Mouse (Mus musculus): ENCODE results near the gene Pcdh17. TPM values are rescaled to one million over a fixed set of nuclear protein-coding genes. Genes with fewer than 3 reads are reported as not detected.

Gene Pcdh17
- polyA plus RNA-seq, 1 experiment from 2014 or later = 42.6 TPM

DNA sequence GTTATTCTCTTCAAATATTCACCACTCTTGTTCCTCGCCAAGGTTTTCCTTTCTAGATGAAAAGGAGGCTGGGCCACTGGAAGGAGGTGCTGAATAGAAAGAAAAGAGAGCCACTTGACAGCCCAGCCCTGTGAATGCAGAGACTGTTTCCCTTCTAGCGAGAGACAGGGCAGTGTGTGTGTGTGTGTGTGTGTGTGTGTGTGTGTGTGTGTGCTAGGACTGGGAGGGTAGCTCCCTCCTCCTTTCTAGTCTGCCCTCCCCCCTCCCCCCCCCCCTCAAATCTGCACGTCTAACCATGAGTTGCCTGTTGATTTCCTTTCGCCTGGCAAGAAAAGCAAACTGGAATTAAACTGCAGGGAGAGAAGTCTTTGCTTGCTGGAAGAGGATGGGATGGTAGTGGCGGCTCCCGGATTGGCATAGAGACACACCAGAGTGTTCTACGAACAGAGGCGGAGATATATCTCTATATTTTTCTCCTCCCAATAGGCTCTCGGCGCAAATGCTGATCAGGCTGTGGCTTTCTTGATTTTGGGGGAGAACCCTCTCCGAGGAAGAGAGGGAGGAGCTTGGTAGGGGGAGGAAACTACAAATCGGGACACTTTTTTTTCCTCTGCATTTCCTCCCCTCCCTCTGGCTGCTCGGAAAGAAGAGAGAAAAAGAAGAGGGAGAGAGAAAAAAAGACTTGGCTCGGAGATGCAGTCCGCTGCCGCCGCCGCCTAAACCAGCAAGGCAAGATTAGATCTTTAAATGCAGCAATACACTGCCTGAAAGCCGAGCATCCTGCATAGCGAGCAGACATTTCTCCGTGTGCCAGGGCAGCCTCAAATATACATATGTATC lies 1.5 kb downstream of the Pcdh17 start:
- Histone ChIP-seq H3K27ac (ENCODE audit: low read length) (peak overlapping the region; percentile 88), H3K36me3 (ENCODE audit: control insufficient read depth, insufficient read depth, low read length) (no peaks in the 10 kb centered on the region), H3K4me2 (ENCODE audit: low read length) (peak overlapping the region; percentile 82), H3K4me1 (ENCODE audit: control insufficient read depth, insufficient read depth, low read length) (no peaks in the 10 kb centered on the region), H3K27me3 (ENCODE audit: control insufficient read depth, insufficient read depth, low read depth, low read length) (no peaks in the 10 kb centered on the region), H3K9ac (ENCODE audit: low read depth, low read length) (peak overlapping the region; percentile 85), H3K4me3 (ENCODE audit: low read depth, low read length) (peak overlapping the region; percentile 85), H3K9me3 (replicated peaks; ENCODE audit: control insufficient read depth, low read length, poor library complexity, severe bottlenecking) (no peaks in the 10 kb centered on the region)
- under 1% methylated on average over 20 of the region's 21 CpGs for WGBS
- ATAC-seq = 0 out of 2 replicates have a peak, but pooled peaks have one; percentile 23

DNA sequence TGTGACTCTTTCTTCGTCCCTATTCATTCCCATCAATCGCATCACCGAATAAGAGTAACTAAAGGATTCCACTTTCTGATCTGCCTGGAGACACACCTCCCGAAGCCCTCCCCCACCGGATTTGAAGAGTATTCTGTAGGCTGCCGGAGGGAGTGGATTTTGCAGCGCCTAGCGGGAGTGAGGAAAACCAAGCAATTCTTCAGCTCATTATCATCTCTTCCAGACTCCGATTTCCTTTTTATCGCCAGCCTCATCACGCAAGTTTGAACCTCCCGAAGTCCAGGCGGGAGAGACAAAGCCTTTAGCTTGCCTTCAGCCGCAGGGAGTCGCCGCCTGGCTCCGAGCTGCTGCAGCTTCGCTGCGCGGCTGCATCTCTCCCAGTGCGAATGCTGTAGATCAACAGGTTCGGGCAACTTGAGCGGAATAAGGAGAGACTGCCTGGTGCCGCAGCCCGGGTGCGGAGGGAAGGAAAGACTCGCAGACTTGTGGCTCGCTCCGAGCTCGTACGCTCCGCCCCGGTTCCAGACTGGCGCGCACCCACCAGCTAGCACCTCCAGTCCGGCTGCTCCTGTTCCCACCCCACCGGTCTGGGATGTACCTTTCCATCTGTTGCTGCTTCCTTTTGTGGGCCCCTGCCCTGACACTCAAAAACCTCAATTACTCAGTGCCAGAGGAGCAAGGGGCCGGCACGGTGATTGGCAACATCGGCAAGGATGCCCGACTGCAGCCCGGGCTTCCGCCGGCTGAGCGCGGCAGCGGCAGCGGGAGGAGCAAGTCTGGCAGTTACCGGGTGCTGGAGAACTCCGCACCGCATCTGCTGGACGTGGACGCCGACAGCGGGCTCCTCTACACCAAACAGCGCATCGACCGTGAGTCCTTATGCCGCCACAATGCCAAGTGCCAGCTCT lies 2.4 kb downstream of the Pcdh17 start:
- no peaks in the 10 kb centered on the region for H3K9me3 ChIP-seq (replicated peaks; ENCODE audit: control insufficient read depth, low read length, poor library complexity, severe bottlenecking)
- H3K36me3 ChIP-seq (ENCODE audit: control insufficient read depth, insufficient read depth, low read length) = no peaks in the 10 kb centered on the region
- H3K4me1 ChIP-seq (ENCODE audit: control insufficient read depth, insufficient read depth, low read length) = no peaks in the 10 kb centered on the region
- no peaks in the 10 kb centered on the region for H3K27me3 ChIP-seq (ENCODE audit: control insufficient read depth, insufficient read depth, low read depth, low read length)
- ATAC-seq = 0 out of 2 replicates have a peak, but pooled peaks have one; percentile 10
- H3K4me3 ChIP-seq (ENCODE audit: low read depth, low read length) = peak overlapping the region; percentile 85
- H3K27ac ChIP-seq (ENCODE audit: low read length) = peak overlapping the region; percentile 88
- peak overlapping the region; percentile 82 for H3K4me2 ChIP-seq (ENCODE audit: low read length)
- H3K9ac ChIP-seq (ENCODE audit: low read depth, low read length) = peak overlapping the region; percentile 85
- WGBS = under 1% methylated on average over 59 of the region's 59 CpGs

DNA sequence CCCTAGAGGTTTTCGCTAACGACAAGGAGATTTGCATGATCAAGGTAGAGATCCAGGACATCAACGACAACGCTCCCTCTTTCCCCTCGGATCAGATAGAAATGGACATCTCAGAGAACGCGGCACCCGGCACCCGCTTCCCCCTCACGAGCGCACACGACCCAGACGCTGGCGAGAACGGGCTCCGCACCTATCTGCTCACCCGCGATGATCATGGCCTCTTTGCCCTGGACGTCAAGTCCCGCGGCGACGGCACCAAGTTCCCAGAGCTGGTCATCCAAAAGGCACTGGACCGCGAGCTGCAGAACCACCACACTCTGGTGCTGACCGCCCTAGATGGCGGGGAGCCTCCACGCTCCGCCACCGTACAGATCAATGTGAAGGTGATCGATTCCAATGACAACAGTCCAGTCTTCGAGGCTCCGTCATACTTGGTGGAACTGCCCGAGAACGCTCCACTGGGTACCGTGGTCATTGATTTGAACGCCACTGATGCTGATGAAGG lies 3.1 kb downstream of the Pcdh17 start:
- Histone ChIP-seq H3K27me3 (ENCODE audit: control insufficient read depth, insufficient read depth, low read depth, low read length) (no peaks in the 10 kb centered on the region), H3K9me3 (replicated peaks; ENCODE audit: control insufficient read depth, low read length, poor library complexity, severe bottlenecking) (no peaks in the 10 kb centered on the region), H3K9ac (ENCODE audit: low read depth, low read length) (peak overlapping the region; percentile 85), H3K36me3 (ENCODE audit: control insufficient read depth, insufficient read depth, low read length) (no peaks in the 10 kb centered on the region), H3K4me2 (ENCODE audit: low read length) (peak overlapping the region; percentile 82), H3K27ac (ENCODE audit: low read length) (peak overlapping the region; percentile 88), H3K4me3 (ENCODE audit: low read depth, low read length) (peak overlapping the region; percentile 85), H3K4me1 (ENCODE audit: control insufficient read depth, insufficient read depth, low read length) (no peaks in the 10 kb centered on the region)
- WGBS = 5% methylated on average over 37 of the region's 37 CpGs
- ATAC-seq = no peak

DNA sequence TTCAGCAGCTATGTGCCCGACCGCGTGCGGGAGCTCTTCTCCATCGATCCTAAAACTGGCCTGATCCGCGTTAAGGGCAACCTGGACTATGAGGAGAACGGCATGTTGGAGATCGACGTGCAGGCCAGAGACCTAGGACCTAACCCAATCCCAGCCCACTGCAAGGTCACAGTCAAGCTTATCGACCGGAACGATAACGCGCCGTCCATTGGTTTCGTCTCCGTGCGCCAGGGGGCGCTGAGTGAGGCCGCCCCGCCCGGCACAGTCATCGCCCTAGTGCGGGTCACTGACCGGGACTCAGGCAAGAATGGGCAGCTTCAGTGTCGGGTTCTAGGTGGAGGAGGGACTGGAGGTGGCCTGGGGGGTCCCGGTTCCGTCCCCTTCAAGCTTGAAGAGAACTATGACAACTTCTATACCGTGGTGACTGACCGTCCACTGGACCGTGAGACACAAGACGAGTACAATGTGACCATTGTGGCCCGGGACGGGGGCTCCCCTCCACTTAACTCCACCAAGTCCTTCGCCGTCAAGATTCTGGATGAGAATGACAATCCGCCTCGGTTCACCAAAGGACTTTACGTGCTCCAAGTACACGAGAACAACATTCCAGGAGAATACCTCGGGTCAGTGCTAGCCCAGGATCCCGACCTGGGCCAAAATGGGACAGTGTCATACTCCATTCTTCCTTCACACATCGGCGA lies 3.7 kb downstream of the Pcdh17 start:
- 6% methylated on average over 45 of the region's 45 CpGs for WGBS
- H3K27ac ChIP-seq (ENCODE audit: low read length) = peak overlapping the region; percentile 88
- H3K36me3 ChIP-seq (ENCODE audit: control insufficient read depth, insufficient read depth, low read length) = no peaks in the 10 kb centered on the region
- H3K4me1 ChIP-seq (ENCODE audit: control insufficient read depth, insufficient read depth, low read length) = no peaks in the 10 kb centered on the region
- H3K27me3 ChIP-seq (ENCODE audit: control insufficient read depth, insufficient read depth, low read depth, low read length) = no peaks in the 10 kb centered on the region
- peak overlapping the region; percentile 82 for H3K4me2 ChIP-seq (ENCODE audit: low read length)
- no peaks in the 10 kb centered on the region for H3K9me3 ChIP-seq (replicated peaks; ENCODE audit: control insufficient read depth, low read length, poor library complexity, severe bottlenecking)
- H3K4me3 ChIP-seq (ENCODE audit: low read depth, low read length) = peak overlapping the region; percentile 85
- no peak for ATAC-seq
- H3K9ac ChIP-seq (ENCODE audit: low read depth, low read length) = peak overlapping the region; percentile 85

DNA sequence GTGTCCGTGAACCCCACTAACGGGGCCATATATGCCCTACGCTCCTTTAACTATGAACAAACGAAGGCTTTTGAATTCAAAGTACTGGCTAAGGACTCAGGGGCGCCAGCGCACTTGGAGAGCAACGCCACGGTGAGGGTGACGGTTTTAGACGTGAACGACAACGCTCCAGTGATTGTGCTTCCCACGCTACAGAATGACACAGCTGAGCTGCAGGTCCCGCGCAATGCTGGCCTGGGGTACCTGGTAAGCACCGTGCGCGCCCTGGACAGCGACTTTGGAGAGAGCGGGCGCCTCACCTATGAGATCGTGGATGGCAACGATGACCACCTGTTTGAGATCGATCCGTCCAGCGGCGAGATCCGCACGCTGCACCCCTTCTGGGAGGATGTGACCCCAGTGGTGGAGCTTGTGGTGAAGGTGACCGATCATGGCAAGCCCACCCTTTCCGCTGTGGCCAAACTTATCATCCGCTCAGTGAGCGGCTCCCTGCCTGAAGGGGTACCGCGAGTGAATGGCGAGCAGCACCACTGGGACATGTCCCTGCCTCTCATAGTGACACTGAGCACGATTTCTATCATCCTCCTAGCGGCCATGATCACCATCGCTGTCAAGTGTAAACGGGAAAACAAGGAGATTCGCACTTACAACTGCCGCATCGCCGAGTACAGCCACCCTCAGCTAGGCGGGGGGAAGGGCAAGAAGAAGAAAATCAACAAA lies 4.5 kb downstream of the Pcdh17 start:
- H3K4me3 ChIP-seq (ENCODE audit: low read depth, low read length) = peak overlapping the region; percentile 85
- H3K27me3 ChIP-seq (ENCODE audit: control insufficient read depth, insufficient read depth, low read depth, low read length) = no peaks in the 10 kb centered on the region
- no peaks in the 10 kb centered on the region for H3K4me1 ChIP-seq (ENCODE audit: control insufficient read depth, insufficient read depth, low read length)
- H3K4me2 ChIP-seq (ENCODE audit: low read length) = peak overlapping the region; percentile 82
- ATAC-seq = no peak
- H3K27ac ChIP-seq (ENCODE audit: low read length) = peak overlapping the region; percentile 14; the same call in 1 of the 2 replicates
- H3K9me3 ChIP-seq (replicated peaks; ENCODE audit: control insufficient read depth, low read length, poor library complexity, severe bottlenecking) = no peaks in the 10 kb centered on the region
- peak overlapping the region; percentile 85 for H3K9ac ChIP-seq (ENCODE audit: low read depth, low read length)
- 3% methylated on average over 45 of the region's 45 CpGs for WGBS
- H3K36me3 ChIP-seq (ENCODE audit: control insufficient read depth, insufficient read depth, low read length) = no peaks in the 10 kb centered on the region

DNA sequence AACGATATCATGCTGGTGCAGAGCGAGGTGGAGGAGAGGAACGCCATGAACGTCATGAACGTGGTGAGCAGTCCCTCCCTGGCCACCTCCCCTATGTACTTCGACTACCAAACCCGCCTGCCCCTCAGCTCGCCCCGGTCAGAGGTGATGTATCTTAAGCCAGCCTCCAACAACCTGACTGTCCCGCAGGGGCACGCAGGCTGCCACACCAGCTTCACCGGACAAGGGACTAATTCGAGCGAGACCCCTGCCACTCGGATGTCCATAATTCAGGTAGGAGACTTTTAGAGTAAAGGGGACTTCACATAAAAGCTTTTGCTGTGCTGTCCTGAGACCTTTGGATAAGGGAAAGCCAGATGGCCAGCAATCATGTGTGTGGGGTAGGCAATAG lies 5.0 kb downstream of the Pcdh17 start:
- H3K9ac ChIP-seq (ENCODE audit: low read depth, low read length) = peak overlapping the region; percentile 85
- no peaks in the 10 kb centered on the region for H3K9me3 ChIP-seq (replicated peaks; ENCODE audit: control insufficient read depth, low read length, poor library complexity, severe bottlenecking)
- peak overlapping the region; percentile 82 for H3K4me2 ChIP-seq (ENCODE audit: low read length)
- H3K4me3 ChIP-seq (ENCODE audit: low read depth, low read length) = peak overlapping the region; percentile 85
- ATAC-seq = no peak
- no peaks in the 10 kb centered on the region for H3K36me3 ChIP-seq (ENCODE audit: control insufficient read depth, insufficient read depth, low read length)
- no peak overlapping the region; the same call in 1 of the 2 replicates for H3K27ac ChIP-seq (ENCODE audit: low read length)
- H3K4me1 ChIP-seq (ENCODE audit: control insufficient read depth, insufficient read depth, low read length) = no peaks in the 10 kb centered on the region
- no peaks in the 10 kb centered on the region for H3K27me3 ChIP-seq (ENCODE audit: control insufficient read depth, insufficient read depth, low read depth, low read length)
- WGBS = under 1% methylated on average over 15 of the region's 15 CpGs

DNA sequence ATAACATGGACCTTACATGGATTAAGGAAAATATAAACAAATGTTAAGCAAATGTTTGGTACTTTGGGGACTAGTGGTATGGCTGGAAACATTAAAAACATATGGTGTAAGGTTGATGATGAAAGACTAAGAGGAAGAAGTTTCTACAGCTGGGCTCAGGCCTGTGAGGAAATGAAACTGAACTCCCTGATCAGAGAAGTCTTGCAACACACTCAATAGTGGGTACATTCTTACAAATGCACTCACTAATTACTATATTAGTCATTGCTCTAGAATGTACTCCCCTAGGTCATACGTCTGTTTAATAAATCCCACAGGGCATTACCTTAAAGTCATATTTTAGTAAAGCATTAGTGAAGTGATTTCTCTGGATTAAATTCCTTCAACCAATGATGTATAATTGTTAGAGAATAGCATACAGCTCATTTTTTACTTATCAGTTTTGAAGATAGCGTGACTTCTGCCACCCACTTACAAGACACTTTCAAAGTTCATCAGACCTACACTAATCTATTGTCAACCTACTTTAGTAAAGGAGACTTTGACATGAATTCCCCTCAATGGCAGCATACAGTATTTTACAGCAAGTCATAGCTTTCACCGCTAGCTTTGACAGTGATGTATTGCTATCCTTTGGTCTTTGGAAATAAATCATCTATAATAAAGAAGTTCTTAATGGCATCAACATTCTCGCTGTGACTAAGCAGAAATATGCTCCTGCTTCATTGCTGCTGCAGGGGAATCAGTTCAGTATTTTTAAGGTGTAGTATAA lies 10.9 kb downstream of the Pcdh17 start:
- Histone ChIP-seq H3K4me3 (ENCODE audit: low read depth, low read length) (no peak overlapping the region), H3K9ac (ENCODE audit: low read depth, low read length) (no peak overlapping the region), H3K36me3 (ENCODE audit: control insufficient read depth, insufficient read depth, low read length) (no peaks in the 10 kb centered on the region), H3K27me3 (ENCODE audit: control insufficient read depth, insufficient read depth, low read depth, low read length) (no peaks in the 10 kb centered on the region), H3K9me3 (replicated peaks; ENCODE audit: control insufficient read depth, low read length, poor library complexity, severe bottlenecking) (no peaks in the 10 kb centered on the region), H3K4me1 (ENCODE audit: control insufficient read depth, insufficient read depth, low read length) (peaks cover 7% of the 10 kb centered on the region; the same call in 1 of the 2 replicates), H3K4me2 (ENCODE audit: low read length) (peak overlapping the region; percentile 19), H3K27ac (ENCODE audit: low read length) (no peak overlapping the region)
- no peak for ATAC-seq
- 79% methylated on average over 4 of the region's 4 CpGs for WGBS
